Mouse (Mus musculus) MEL (cell line): Measurements from ENCODE around the gene Cdc42bpa. TPM values are rescaled to one million over a fixed set of nuclear protein-coding genes. Genes with fewer than 3 reads are reported as not detected.

Experiments
- DNase-seq: peaks from one replicate; pipeline ENCODE4 v3.0.0; 2011; ENCODE audit warnings: low read depth, low spot score
- H3K27ac ChIP-seq: 2 replicates; pipeline ENCODE4 v1.5.1; 2012; ENCODE audit warnings: low read depth, mild to moderate bottlenecking, control low read depth, low read length, moderate library complexity; ENCODE audit not compliant: control insufficient read depth
- H3K27me3 ChIP-seq, 2 experiments: fragments of 150-350 bp in 1 of 2; sonication (generic) in 1 of 2; 2 replicates each; pipeline ENCODE4 v1.6.1; 2012; ENCODE audit warnings: low read length in 2 of 2, mild to moderate bottlenecking in 2 of 2, improper control_type of control experiment in 1 of 2, moderate library complexity in 1 of 2; ENCODE audit not compliant: insufficient read depth in 2 of 2, control insufficient read depth in 1 of 2
- H3K36me3 ChIP-seq, 2 experiments: 2 replicates each; pipeline ENCODE4 v1.6.1; 2012 to 2014; ENCODE audit warnings: low read length in 2 of 2, improper control_type of control experiment in 1 of 2, inconsistent platforms in 1 of 2, mild to moderate bottlenecking in 1 of 2; ENCODE audit not compliant: insufficient read depth in 2 of 2, control insufficient read depth in 1 of 2
- H3K4me1 ChIP-seq, 2 experiments: fragments of 150-350 bp in 1 of 2; sonication (generic) in 1 of 2; 2 replicates each; pipeline ENCODE4 v1.6.1; 2012; ENCODE audit warnings: low read length in 2 of 2, improper control_type of control experiment in 1 of 2, mild to moderate bottlenecking in 1 of 2; ENCODE audit not compliant: insufficient read depth in 2 of 2, control insufficient read depth in 1 of 2
- H3K4me3 ChIP-seq, 2 experiments: fragments of 150-350 bp in 1 of 2; sonication (generic) in 1 of 2; 2 replicates each; pipeline ENCODE4 v1.5.1; 2012; ENCODE audit warnings: low read depth in 2 of 2, low read length in 2 of 2, mild to moderate bottlenecking in 2 of 2, moderate library complexity in 2 of 2, control low read depth in 1 of 2, improper control_type of control experiment in 1 of 2; ENCODE audit not compliant: control insufficient read depth in 1 of 2, insufficient read depth in 1 of 2
- H3K79me2 ChIP-seq: 2 replicates; pipeline ENCODE4 v1.6.1; 2012; ENCODE audit warnings: mild to moderate bottlenecking, low read length, moderate library complexity; ENCODE audit not compliant: control insufficient read depth, poor library complexity, insufficient read depth
- H3K9ac ChIP-seq: 2 replicates; pipeline ENCODE4 v1.6.1; 2012; ENCODE audit warnings: low read depth, mild to moderate bottlenecking, control low read depth, low read length, moderate library complexity; ENCODE audit not compliant: control insufficient read depth, poor library complexity, severe bottlenecking
- H3K9me3 ChIP-seq: fragments of 150-350 bp; sonication (generic); replicated peaks from 2 replicates; pipeline ENCODE4 v1.6.1; 2012; ENCODE audit warnings: mild to moderate bottlenecking, low read length, improper control_type of control experiment, moderate library complexity; ENCODE audit not compliant: insufficient read depth
- CTCF ChIP-seq, 3 experiments: IDR thresholded peaks in 2 of 3; conservative IDR thresholded peaks in 1 of 3; 2 replicates each; pipeline ENCODE4 v1.5.1; 2011 to 2012; ENCODE audit warnings: low read length in 3 of 3, low read depth in 2 of 3, mild to moderate bottlenecking in 2 of 3, improper control_type of control experiment in 1 of 3, inconsistent platforms in 1 of 3, mixed read lengths in 1 of 3, moderate library complexity in 1 of 3; ENCODE audit not compliant: control insufficient read depth in 1 of 3, insufficient read depth in 1 of 3, poor library complexity in 1 of 3, severe bottlenecking in 1 of 3
- EP300 ChIP-seq, 2 experiments: IDR thresholded peaks; 2 replicates each; pipeline ENCODE4 v1.6.1; 2011; ENCODE audit warnings: improper control_type of control experiment in 2 of 2, low read length in 2 of 2, low read depth in 1 of 2, mild to moderate bottlenecking in 1 of 2
- GATA1 ChIP-seq: IDR thresholded peaks from 2 replicates; pipeline ENCODE4 v1.6.1; 2011; ENCODE audit warnings: low read depth, low read length, improper control_type of control experiment
- MAZ ChIP-seq: IDR thresholded peaks from 2 replicates; pipeline ENCODE4 v1.6.1; 2012; ENCODE audit warnings: low read depth, mild to moderate bottlenecking, inconsistent platforms, low read length, improper control_type of control experiment
- MXI1 ChIP-seq: IDR thresholded peaks from 2 replicates; pipeline ENCODE4 v1.6.1; 2011; ENCODE audit warnings: mild to moderate bottlenecking, low read depth, low read length, improper control_type of control experiment
- NELFE ChIP-seq: IDR thresholded peaks from 2 replicates; pipeline ENCODE4 v1.6.1; 2011; ENCODE audit warnings: low read depth, low read length, improper control_type of control experiment
- POLR2A ChIP-seq, 2 experiments: IDR thresholded peaks; 2 replicates each; pipeline ENCODE4 v1.6.1; 2011 to 2012; ENCODE audit warnings: low read length in 2 of 2, mild to moderate bottlenecking in 2 of 2, control low read depth in 1 of 2, improper control_type of control experiment in 1 of 2, low read depth in 1 of 2, moderate library complexity in 1 of 2; ENCODE audit not compliant: control insufficient read depth in 1 of 2, insufficient read depth in 1 of 2, poor library complexity in 1 of 2
- POLR2AphosphoS5 ChIP-seq: IDR thresholded peaks from 2 replicates; pipeline ENCODE4 v1.6.1; 2012; ENCODE audit warnings: low read depth, borderline replicate concordance, mild to moderate bottlenecking, inconsistent platforms, low read length, moderate library complexity, mixed read lengths
- RAD21 ChIP-seq: IDR thresholded peaks from 2 replicates; pipeline ENCODE4 v1.6.1; 2011; ENCODE audit warnings: mild to moderate bottlenecking, low read depth, low read length, improper control_type of control experiment
- SMC3 ChIP-seq: IDR thresholded peaks from 2 replicates; pipeline ENCODE4 v1.6.1; 2011; ENCODE audit warnings: low read depth, low read length, improper control_type of control experiment
- UBTF ChIP-seq: IDR thresholded peaks from 2 replicates; pipeline ENCODE4 v1.6.1; 2012; ENCODE audit warnings: low read depth, mild to moderate bottlenecking, inconsistent platforms, low read length, improper control_type of control experiment, moderate library complexity, borderline replicate concordance; ENCODE audit not compliant: insufficient read depth
- USF1 ChIP-seq: IDR thresholded peaks from 2 replicates; pipeline ENCODE4 v1.6.1; 2014; ENCODE audit warnings: low read depth, mild to moderate bottlenecking, inconsistent platforms, low read length, improper control_type of control experiment, moderate library complexity
- ZC3H11A ChIP-seq: IDR thresholded peaks from 2 replicates; pipeline ENCODE4 v1.6.1; 2012; ENCODE audit warnings: low read depth, mild to moderate bottlenecking, inconsistent platforms, low read length, improper control_type of control experiment
- ZKSCAN1 ChIP-seq: IDR thresholded peaks from 2 replicates; pipeline ENCODE4 v1.6.1; 2012; ENCODE audit warnings: low read depth, mild to moderate bottlenecking, inconsistent platforms, low read length, improper control_type of control experiment, moderate library complexity
- ZMIZ1 ChIP-seq: IDR thresholded peaks from 2 replicates; pipeline ENCODE4 v1.6.1; 2012; ENCODE audit warnings: low read depth, mild to moderate bottlenecking, inconsistent platforms, low read length, improper control_type of control experiment, moderate library complexity
- polyA plus RNA-seq, 2 experiments: library from polyadenylated mRNA; stranded (reverse) in 1 of 2; unstranded in 1 of 2; fragments of >175 nt in 1 of 2; fragments of >200 nt in 1 of 2; gene quantifications; 2 replicates each; pipeline versions ENCODE4 v1.2.1 to v1.2.4; 2012; ENCODE audit warnings: low replicate concordance in 2 of 2, low read depth in 1 of 2; ENCODE audit not compliant: insufficient read length in 2 of 2, insufficient read depth in 1 of 2, missing spikeins in 1 of 2
- total RNA-seq: library from RNA; depleted of rRNA; stranded (reverse); fragments of 300-350 nt; gene quantifications from 2 replicates; pipeline ENCODE4 v1.2.3, GENCODE M21; 2012

The Cdc42bpa gene
- total and polyA plus RNA-seq, 3 experiments: 7.7 to 14.6 TPM; not detected in 1

DNA sequence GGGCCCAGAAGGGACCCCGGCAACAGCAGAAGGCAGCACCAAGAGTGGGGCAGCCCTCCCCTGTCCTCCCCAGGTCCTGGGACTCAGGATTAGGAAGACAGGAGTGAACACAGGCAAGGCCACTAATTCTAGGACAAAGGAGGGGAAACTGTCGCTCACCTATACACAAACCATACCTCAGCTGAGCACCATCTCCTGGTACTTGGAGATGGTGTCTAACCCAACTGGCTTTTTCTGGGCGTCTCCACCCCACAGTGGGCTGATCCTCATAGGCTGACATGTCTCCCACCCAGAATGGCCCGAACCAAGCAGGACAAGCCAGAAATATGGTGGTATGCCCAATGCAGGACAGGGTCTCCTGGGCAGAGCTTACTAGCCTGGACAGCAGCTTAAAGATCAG, 212.3 kb downstream of the Cdc42bpa start:
- H3K9ac ChIP-seq: no peak overlapping the region
- DNase-seq: peak; percentile 39
- no peaks in the 10 kb centered on the region; a peak in 2 of 4 replicates for H3K4me1 ChIP-seq
- H3K36me3 ChIP-seq: no peaks in the 10 kb centered on the region
- H3K79me2 ChIP-seq: no peaks in the 10 kb centered on the region
- TF ChIP-seq CTCF (IDR thresholded peaks at IDR 0.05 in 2 of 3, conservative IDR thresholded peaks at IDR 0.05 in 1 of 3; ENCODE audit: control insufficient read depth in 1 of 3, insufficient read depth in 1 of 3, low read depth in 2 of 3, low read length in 3 of 3, poor library complexity in 1 of 3, severe bottlenecking in 1 of 3) (peak in 2 of 3 experiments; percentile 45 to 62; a peak in 5 of 6 replicates), ZKSCAN1 (no peak), SMC3 (peak; percentile 83), NELFE (no peak), USF1 (no peak), ZC3H11A (peak; percentile 50), POLR2A (IDR thresholded peaks at IDR 0.05; ENCODE audit: control insufficient read depth in 1 of 2, insufficient read depth in 1 of 2, low read depth in 1 of 2, low read length in 2 of 2, poor library complexity in 1 of 2) (no peak), POLR2AphosphoS5 (no peak), RAD21 (peak; percentile 43)
- H3K27me3 ChIP-seq: no peaks in the 10 kb centered on the region
- H3K4me3 ChIP-seq: no peak overlapping the region
- no peaks in the 10 kb centered on the region for H3K9me3 ChIP-seq
- no peak overlapping the region for H3K27ac ChIP-seq

DNA sequence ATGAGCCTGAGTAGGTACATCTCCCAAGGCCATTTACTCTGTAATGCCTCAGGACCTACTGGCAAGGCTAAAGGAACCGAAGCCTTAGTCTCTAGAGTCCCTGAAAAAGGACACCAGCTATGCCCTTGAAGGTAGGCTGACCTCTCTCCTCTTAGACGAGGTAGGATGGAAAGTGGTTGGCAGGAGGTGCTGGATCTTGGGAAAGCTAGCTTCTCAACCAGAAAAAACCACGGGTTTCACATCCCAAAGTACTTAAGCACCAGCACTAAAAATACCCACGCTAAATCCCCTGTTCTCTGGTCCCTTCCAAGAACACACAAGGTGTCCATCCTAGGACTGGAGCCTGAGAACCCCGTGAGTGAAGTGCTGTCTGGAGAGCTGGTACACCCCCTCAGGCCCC, 212.7 kb downstream of the Cdc42bpa start:
- TF ChIP-seq CTCF (IDR thresholded peaks at IDR 0.05 in 2 of 3, conservative IDR thresholded peaks at IDR 0.05 in 1 of 3; ENCODE audit: control insufficient read depth in 1 of 3, insufficient read depth in 1 of 3, low read depth in 2 of 3, low read length in 3 of 3, poor library complexity in 1 of 3, severe bottlenecking in 1 of 3): no peak
- TF ChIP-seq ZMIZ1: no peak
- TF ChIP-seq ZC3H11A: no peak
- TF ChIP-seq EP300 (IDR thresholded peaks at IDR 0.05; ENCODE audit: low read depth in 1 of 2, low read length in 2 of 2): no peak
- no peak for TF ChIP-seq MAZ
- no peak for TF ChIP-seq POLR2AphosphoS5
- TF ChIP-seq SMC3: no peak
- no peak for TF ChIP-seq GATA1
- TF ChIP-seq UBTF: no peak
- TF ChIP-seq MXI1: no peak
- Histone ChIP-seq H3K9me3 (no peaks in the 10 kb centered on the region), H3K36me3 (no peaks in the 10 kb centered on the region), H3K79me2 (no peaks in the 10 kb centered on the region), H3K27me3 (no peaks in the 10 kb centered on the region), H3K4me3 (no peak overlapping the region), H3K9ac (no peak overlapping the region), H3K27ac (no peak overlapping the region), H3K4me1 (no peaks in the 10 kb centered on the region; a peak in 2 of 4 replicates)
- no peak for DNase-seq
